ENCODE assay signal across 11 mouse cellular contexts in genomic region chr12:86483413-86483841, GRCm38 (mm10).
DNase-seq lines count a peak whose midpoint lies in the region; ATAC-seq and TF ChIP-seq lines count a peak whose summit lies in the region.
"Had no signal": no experiment of that assay in that cellular context is flagged by ENCODE, and none has a peak within 500 bp of the region (broad histone marks: within the 10 kb centered on the region; RNA-seq: fewer than 3 reads in every experiment).

No protein-coding gene starts in this region.

- H3K4me2 ChIP-seq in kidney, embryonic 14.5 days (replicated peaks; ENCODE audit: low read depth, low read length): no peak overlapping the region
- H3K4me2 ChIP-seq: liver, embryonic 15.5 days had no signal

- no peak for TF ChIP-seq POLR2A in thymus, adult 2 months (IDR thresholded peaks at IDR 0.05; ENCODE audit: control insufficient read depth, extremely low read depth, insufficient read depth, low read length, poor library complexity)

- H3K4me3 ChIP-seq in kidney, embryonic 14.5 days (ENCODE audit: low read length): no peak overlapping the region
- no peak overlapping the region for H3K4me3 ChIP-seq in thymus, adult 2 months (ENCODE audit: control insufficient read depth, insufficient read depth, low read length)
- H3K4me3 ChIP-seq: liver, embryonic 15.5 days had no signal

- no peak for TF ChIP-seq CTCF in thymus, adult 2 months (IDR thresholded peaks at IDR 0.05; ENCODE audit: borderline replicate concordance, control insufficient read depth, extremely low read depth, insufficient read depth, low read length, poor library complexity)

- WGBS in kidney, embryonic 14.5 days: 47% methylated on average over 5 of the region's 5 CpGs
- 79% methylated on average over 5 of the region's 5 CpGs for WGBS in thymus, adult 2 months

- H3K27me3 ChIP-seq in kidney, embryonic 14.5 days (ENCODE audit: control insufficient read depth, insufficient read depth, low read length): no peaks in the 10 kb centered on the region
- no peaks in the 10 kb centered on the region for H3K27me3 ChIP-seq in thymus, adult 2 months (ENCODE audit: control insufficient read depth, insufficient read depth, low read length)
- H3K27me3 ChIP-seq: liver, embryonic 15.5 days had no signal

- no peaks in the 10 kb centered on the region for H3K4me1 ChIP-seq in kidney, embryonic 14.5 days (ENCODE audit: control insufficient read depth, insufficient read depth, low read length)
- no peaks in the 10 kb centered on the region for H3K4me1 ChIP-seq in thymus, adult 2 months (replicated peaks; ENCODE audit: control insufficient read depth, insufficient read depth, low read length)
- H3K4me1 ChIP-seq: liver, embryonic 15.5 days had no signal

- no peak overlapping the region for H3K27ac ChIP-seq in kidney, embryonic 14.5 days (ENCODE audit: low read depth, low read length)
- H3K27ac ChIP-seq in thymus, adult 2 months (ENCODE audit: control insufficient read depth, insufficient read depth, low read length): no peak overlapping the region
- H3K27ac ChIP-seq: liver, embryonic 15.5 days had no signal

- no peaks in the 10 kb centered on the region for H3K9me3 ChIP-seq in kidney, embryonic 14.5 days (ENCODE audit: control insufficient read depth, low read length)
- H3K9me3 ChIP-seq: liver, embryonic 15.5 days had no signal

- no peak for DNase-seq in kidney, adult 9 months
- DNase-seq in adrenal gland, postnatal 10 days: peak; percentile 76
- peak; percentile 72 for DNase-seq in gastrocnemius, postnatal 14 days
- peak; percentile 7 for DNase-seq in lung, postnatal 25 days (ENCODE audit: low spot score)
- DNase-seq in thymus, adult 2 months: no peak
- no peak for DNase-seq in urinary bladder, postnatal 4 days (ENCODE audit: low spot score in 2 of 2)
- DNase-seq: cerebellum, postnatal 25 days; kidney, postnatal 4 days; right cerebral cortex, postnatal 4 days had no signal

- no peaks in the 10 kb centered on the region for H3K36me3 ChIP-seq in kidney, embryonic 14.5 days (ENCODE audit: control insufficient read depth, insufficient read depth, low read length)
- no peaks in the 10 kb centered on the region for H3K36me3 ChIP-seq in thymus, adult 2 months (ENCODE audit: control insufficient read depth, insufficient read depth, low read length)
- H3K36me3 ChIP-seq: liver, embryonic 15.5 days had no signal

- no peak overlapping the region for H3K9ac ChIP-seq in kidney, embryonic 14.5 days (ENCODE audit: low read depth, low read length)
- H3K9ac ChIP-seq: liver, embryonic 15.5 days had no signal

- intact Hi-C loops in gastrocnemius, postnatal 14 days (cut with DNase I; ENCODE audit: low total_unique reads): no loop called here

- ATAC-seq in kidney, embryonic 14.5 days (ENCODE audit: low FRiP score, low TSS enrichment): 0 out of 2 replicates have a peak, but pooled peaks have one; percentile 9

Comparison
In these comparisons a context has a peak if more than half of its experiments do, and no peak if none do; other contexts are left out.
1. DNase-seq: peak in adrenal gland, postnatal 10 days (single experiment), gastrocnemius, postnatal 14 days (single experiment) and lung, postnatal 25 days (single experiment); none in kidney, adult 9 months (single experiment), thymus, adult 2 months (single experiment) and urinary bladder, postnatal 4 days (0 of 2).